Comparison of ENCODE assay signal across 8 mouse cellular contexts in genomic region chr1:164316697-164317096, GRCm38 (mm10). TPM values are rescaled to one million over a fixed set of nuclear protein-coding genes. Genes with fewer than 3 reads are reported as not detected.
A peak's percentile ranks its signal among the peaks of the same experiment; 100 is the strongest.
DNase-seq lines count a peak whose midpoint lies in the region; ATAC-seq lines count a peak whose summit lies in the region.

No protein-coding gene starts in this region.

- 27% methylated on average over 3 of the region's 3 CpGs for WGBS in intestine, embryonic 14.5 days
- 24% methylated on average over 3 of the region's 3 CpGs for WGBS in intestine, embryonic 16.5 days
- 33% methylated on average over 3 of the region's 3 CpGs for WGBS in embryonic facial prominence, embryonic 12.5 days
- 32% methylated on average over 3 of the region's 3 CpGs for WGBS in midbrain, embryonic 14.5 days

- no peaks in the 10 kb centered on the region for H3K27me3 ChIP-seq in intestine, embryonic 14.5 days (replicated peaks; ENCODE audit: control insufficient read depth, insufficient read depth, low read length)
- H3K27me3 ChIP-seq in intestine, embryonic 16.5 days (replicated peaks; ENCODE audit: control insufficient read depth, insufficient read depth, low read length), result no peaks in the 10 kb centered on the region
- H3K27me3 ChIP-seq in embryonic facial prominence, embryonic 12.5 days, result no peaks in the 10 kb centered on the region
- no peaks in the 10 kb centered on the region for H3K27me3 ChIP-seq in midbrain, embryonic 14.5 days (ENCODE audit: control insufficient read depth, insufficient read depth, low read length)

- intact Hi-C loops in left cerebral cortex, postnatal 10 days (cut with DNase I), result loop anchor here (5.0 kb wide), 2 partner anchors 126 to 806 kb away; no protein-coding TSS in a partner anchor

- ATAC-seq in intestine, embryonic 14.5 days (replicated peaks; ENCODE audit: low FRiP score, low TSS enrichment, low read depth), result no peak
- ATAC-seq in intestine, embryonic 16.5 days, result no peak
- ATAC-seq in embryonic facial prominence, embryonic 12.5 days (ENCODE audit: insufficient number of reproducible peaks, insufficient read depth, low FRiP score, low TSS enrichment), result peak; percentile 32; the same call in 1 of the 2 replicates
- peak; percentile 59; the same call in 1 of the 2 replicates for ATAC-seq in midbrain, embryonic 14.5 days (ENCODE audit: low FRiP score, low TSS enrichment)

- 0 out of 2 replicates have a peak, but pooled peaks cover 15% of the 10 kb centered on the region for H3K36me3 ChIP-seq in intestine, embryonic 14.5 days (ENCODE audit: control insufficient read depth, insufficient read depth, low read length)
- no peaks in the 10 kb centered on the region for H3K36me3 ChIP-seq in intestine, embryonic 16.5 days (ENCODE audit: control insufficient read depth, insufficient read depth, low read length)
- peaks cover 14% of the 10 kb centered on the region for H3K36me3 ChIP-seq in embryonic facial prominence, embryonic 12.5 days
- H3K36me3 ChIP-seq in midbrain, embryonic 14.5 days (ENCODE audit: control insufficient read depth, insufficient read depth, low read length), result peaks cover 10% of the 10 kb centered on the region; the same call in 1 of the 2 replicates

- no peak overlapping the region for H3K4me2 ChIP-seq in intestine, embryonic 14.5 days (ENCODE audit: low read length)
- H3K4me2 ChIP-seq in intestine, embryonic 16.5 days (ENCODE audit: low read depth, low read length), result no peak overlapping the region
- H3K4me2 ChIP-seq in embryonic facial prominence, embryonic 12.5 days (replicated peaks), result no peak overlapping the region
- H3K4me2 ChIP-seq in midbrain, embryonic 14.5 days (ENCODE audit: low read length), result no peak overlapping the region

- H3K27ac ChIP-seq in intestine, embryonic 14.5 days (ENCODE audit: low read depth), result no peak overlapping the region
- no peak overlapping the region for H3K27ac ChIP-seq in intestine, embryonic 16.5 days (ENCODE audit: low read length)
- no peak overlapping the region for H3K27ac ChIP-seq in embryonic facial prominence, embryonic 12.5 days
- H3K27ac ChIP-seq in midbrain, embryonic 14.5 days (replicated peaks; ENCODE audit: low read depth, low read length), result 0 out of 2 replicates have a peak overlapping the region, but pooled peaks have one; percentile 5

- no peak overlapping the region for H3K4me3 ChIP-seq in intestine, embryonic 14.5 days (ENCODE audit: low read depth, low read length)
- no peak overlapping the region for H3K4me3 ChIP-seq in intestine, embryonic 16.5 days (ENCODE audit: low read length)
- H3K4me3 ChIP-seq in embryonic facial prominence, embryonic 12.5 days, result no peak overlapping the region
- no peak overlapping the region for H3K4me3 ChIP-seq in midbrain, embryonic 14.5 days (replicated peaks; ENCODE audit: low read depth, low read length)

- peak; percentile 93 for DNase-seq in intestine, embryonic 14.5 days (ENCODE audit: low spot score)
- peak; percentile 24 to 41 for DNase-seq in adrenal gland, postnatal 4 days (ENCODE audit: low spot score in 2 of 2)
- DNase-seq in heart, postnatal 4 days, result peak; percentile 85
- DNase-seq in left cerebral cortex, postnatal 10 days (ENCODE audit: extremely low spot score in 1 of 2, low spot score in 2 of 2), result peak; percentile 76 to 77
- DNase-seq in midbrain, embryonic 14.5 days, result peak; percentile 93
- DNase-seq in spleen, postnatal 10 days (ENCODE audit: low spot score in 2 of 2), result peak; percentile 56 to 85

- H3K9me3 ChIP-seq in intestine, embryonic 14.5 days (ENCODE audit: control insufficient read depth, low read length), result no peaks in the 10 kb centered on the region
- no peaks in the 10 kb centered on the region for H3K9me3 ChIP-seq in intestine, embryonic 16.5 days (ENCODE audit: control insufficient read depth, low read length)
- H3K9me3 ChIP-seq in embryonic facial prominence, embryonic 12.5 days, result no peaks in the 10 kb centered on the region
- H3K9me3 ChIP-seq in midbrain, embryonic 14.5 days (ENCODE audit: control insufficient read depth, low read length), result no peaks in the 10 kb centered on the region

- H3K9ac ChIP-seq in intestine, embryonic 14.5 days (ENCODE audit: low read length), result no peak overlapping the region
- no peak overlapping the region for H3K9ac ChIP-seq in intestine, embryonic 16.5 days (ENCODE audit: low read depth, low read length)
- no peak overlapping the region for H3K9ac ChIP-seq in embryonic facial prominence, embryonic 12.5 days
- no peak overlapping the region for H3K9ac ChIP-seq in midbrain, embryonic 14.5 days (replicated peaks; ENCODE audit: low read length)

- H3K4me1 ChIP-seq in intestine, embryonic 14.5 days (replicated peaks; ENCODE audit: control insufficient read depth, insufficient read depth, low read length), result peaks cover 13% of the 10 kb centered on the region
- H3K4me1 ChIP-seq in intestine, embryonic 16.5 days (ENCODE audit: control insufficient read depth, insufficient read depth, low read length), result peaks cover 15% of the 10 kb centered on the region
- no peaks in the 10 kb centered on the region for H3K4me1 ChIP-seq in embryonic facial prominence, embryonic 12.5 days
- no peaks in the 10 kb centered on the region for H3K4me1 ChIP-seq in midbrain, embryonic 14.5 days (ENCODE audit: control insufficient read depth, insufficient read depth, low read length)

RNA-seq across cellular contexts. Expression of gene Blzf1, which starts 9.4 kb away (rescaled TPM):
- polyA plus RNA-seq in intestine, embryonic 14.5 days (2014; fragmentation: Nextera tagmentation; extraction: Ambion mirVana), result 22.9 and 23.5 TPM in 2 replicates
- 24.9 and 26.8 TPM in 2 replicates for polyA plus RNA-seq in intestine, embryonic 16.5 days (2015; fragmentation: Nextera tagmentation; extraction: Ambion mirVana)
- 10 to 100 TPM; 28.9 to 29.7 TPM for total RNA-seq in adrenal gland, postnatal 4 days (2021)
- 28.7 and 29.5 TPM in 2 replicates for polyA plus RNA-seq in embryonic facial prominence, embryonic 12.5 days (2016; fragmentation: Nextera tagmentation; extraction: Ambion mirVana)
- 10 to 100 TPM; 25.1 to 25.4 TPM for total RNA-seq in heart, postnatal 4 days (2021)
- 10 to 100 TPM; 26.0 to 30.2 TPM for total RNA-seq in left cerebral cortex, postnatal 10 days (2021)
- polyA plus RNA-seq in midbrain, embryonic 14.5 days (2014; fragmentation: Nextera tagmentation; extraction: Ambion mirVana), result 28.3 and 28.9 TPM in 2 replicates

RNA-seq across cellular contexts. Expression of gene Nme7, which starts 12.8 kb away (rescaled TPM):
- polyA plus RNA-seq in intestine, embryonic 14.5 days (2014; fragmentation: Nextera tagmentation; extraction: Ambion mirVana), result 34.5 and 37.2 TPM in 2 replicates
- 30.8 and 31.8 TPM in 2 replicates for polyA plus RNA-seq in intestine, embryonic 16.5 days (2015; fragmentation: Nextera tagmentation; extraction: Ambion mirVana)
- total RNA-seq in adrenal gland, postnatal 4 days (2021), result 10 to 100 TPM; 23.3 to 24.5 TPM
- polyA plus RNA-seq in embryonic facial prominence, embryonic 12.5 days (2016; fragmentation: Nextera tagmentation; extraction: Ambion mirVana), result 36.5 and 41.0 TPM in 2 replicates
- 1 to 10 TPM; 6.5 to 7.2 TPM for total RNA-seq in heart, postnatal 4 days (2021)
- total RNA-seq in left cerebral cortex, postnatal 10 days (2021), result 10 to 100 TPM; 21.9 to 24.8 TPM
- polyA plus RNA-seq in midbrain, embryonic 14.5 days (2014; fragmentation: Nextera tagmentation; extraction: Ambion mirVana), result 27.7 and 29.4 TPM in 2 replicates

RNA-seq across cellular contexts. Expression of gene Ccdc181, which starts 41.3 kb away (rescaled TPM):
- 9.5 and 10.3 TPM in 2 replicates for polyA plus RNA-seq in intestine, embryonic 14.5 days (2014; fragmentation: Nextera tagmentation; extraction: Ambion mirVana)
- polyA plus RNA-seq in intestine, embryonic 16.5 days (2015; fragmentation: Nextera tagmentation; extraction: Ambion mirVana), result 8.1 and 8.6 TPM in 2 replicates
- total RNA-seq in adrenal gland, postnatal 4 days (2021), result 10 to 100 TPM; 11.0 to 14.1 TPM
- 7.4 and 8.3 TPM in 2 replicates for polyA plus RNA-seq in embryonic facial prominence, embryonic 12.5 days (2016; fragmentation: Nextera tagmentation; extraction: Ambion mirVana)
- total RNA-seq in heart, postnatal 4 days (2021), result 1 to 10 TPM; 7.3 to 7.6 TPM
- 10 to 100 TPM; 21.1 to 21.7 TPM for total RNA-seq in left cerebral cortex, postnatal 10 days (2021)
- 19.9 and 25.4 TPM in 2 replicates for polyA plus RNA-seq in midbrain, embryonic 14.5 days (2014; fragmentation: Nextera tagmentation; extraction: Ambion mirVana)

Comparison
In these comparisons a context has a peak if more than half of its experiments do, and no peak if none do; other contexts are left out.
1. ATAC-seq: peak in embryonic facial prominence, embryonic 12.5 days (single experiment) and midbrain, embryonic 14.5 days (single experiment); none in intestine, embryonic 14.5 days (single experiment) and intestine, embryonic 16.5 days (single experiment).
2. DNase-seq: peak in every context shown above with its lines; median percentile 93 in intestine, embryonic 14.5 days; 93 in midbrain, embryonic 14.5 days; 85 in heart, postnatal 4 days; 76 in left cerebral cortex, postnatal 10 days; 70 in spleen, postnatal 10 days; 32 in adrenal gland, postnatal 4 days.